Mouse (Mus musculus): ENCODE results near the gene Mycbpap. TPM values are rescaled to one million over a fixed set of nuclear protein-coding genes. Genes with fewer than 3 reads are reported as not detected.

Mycbpap gene
- total and polyA plus RNA-seq, 3 experiments = 0.08 to 3.1 (median 1.1) TPM

DNA sequence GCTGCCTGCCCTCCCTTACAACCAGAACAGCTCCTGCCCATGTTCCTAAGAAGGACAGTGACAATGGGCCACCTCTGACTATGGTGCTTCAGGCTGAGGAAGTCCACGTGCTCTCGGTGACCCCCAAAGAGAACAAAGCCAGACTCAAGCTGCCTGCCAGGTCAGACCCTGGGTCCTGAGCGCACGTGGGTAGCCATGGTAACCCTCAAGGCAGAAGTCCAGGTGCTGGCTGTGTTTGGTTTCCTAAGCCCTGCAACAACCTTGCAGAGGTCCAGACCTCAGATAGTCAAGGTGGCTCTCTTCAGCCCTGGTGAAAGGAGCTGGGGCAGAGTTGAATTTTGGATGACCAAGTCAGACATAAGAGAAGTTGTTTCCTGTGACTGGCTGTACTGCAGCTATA, 31.8 kb downstream of the Mycbpap start:
- no peak overlapping the region for H3K4me2 ChIP-seq (ENCODE audit: insufficient read depth, low read depth, poor library complexity, severe bottlenecking)
- DNase-seq (ENCODE audit: extremely low read depth) = no peak
- H3K27ac ChIP-seq (ENCODE audit: insufficient read depth, low read depth) = no peak overlapping the region
- no peaks in the 10 kb centered on the region for H3K36me3 ChIP-seq (replicated peaks in 1 of 2; ENCODE audit: control insufficient read depth in 1 of 2, insufficient read depth in 1 of 2, low read length in 1 of 2)
- in situ Hi-C loops (cut with MboI; ENCODE audit: low pct_ligation_motif_present, low pct_unique_long_range_greater_than_20kb, low sequenced_read_pairs) = loop anchor here (10.0 kb wide), 1 partner anchor 355 kb away; no protein-coding TSS in a partner anchor
- no peak overlapping the region for H3K4me3 ChIP-seq (replicated peaks in 1 of 3; ENCODE audit: low read depth in 2 of 3, low read length in 2 of 3, poor library complexity in 1 of 3)
- H3K27me3 ChIP-seq (replicated peaks) = peaks cover 95% of the 10 kb centered on the region
- peaks cover 9 to 14% of the 10 kb centered on the region in 2 experiments for H3K4me1 ChIP-seq (ENCODE audit: control insufficient read depth in 1 of 2, insufficient read depth in 2 of 2)
- no peak for TF ChIP-seq KAT2A (IDR thresholded peaks at IDR 0.05; ENCODE audit: insufficient replicate concordance, low read length)
- no peak for TF ChIP-seq NRF1 (IDR thresholded peaks at IDR 0.05; ENCODE audit: low read depth, low read length)
- no peak for TF ChIP-seq MYC (IDR thresholded peaks at IDR 0.05; ENCODE audit: low read depth, low read length)
- TF ChIP-seq POLR2AphosphoS2 (IDR thresholded peaks at IDR 0.05; ENCODE audit: low read depth, low read length) = no peak
- no peak for TF ChIP-seq UBTF (IDR thresholded peaks at IDR 0.05; ENCODE audit: low read depth, low read length)
- TF ChIP-seq JUN (IDR thresholded peaks at IDR 0.05; ENCODE audit: insufficient read depth, low read depth, low read length) = no peak
- TF ChIP-seq ZNF384 (IDR thresholded peaks at IDR 0.05; ENCODE audit: low read depth, low read length) = no peak
- H3K9me3 ChIP-seq (replicated peaks; ENCODE audit: low read length) = no peaks in the 10 kb centered on the region
- no peaks in the 10 kb centered on the region for H3K79me2 ChIP-seq (replicated peaks; ENCODE audit: control insufficient read depth, extremely low read depth, insufficient read depth, poor library complexity, severe bottlenecking)
- H3K9ac ChIP-seq (ENCODE audit: insufficient read depth, low read depth) = no peak overlapping the region
- dilution Hi-C loops (cut with MboI; ENCODE audit: extremely low pct_ligation_motif_present, extremely low pct_unique_long_range_greater_than_20kb, low sequenced_read_pairs) = no loop called here

DNA sequence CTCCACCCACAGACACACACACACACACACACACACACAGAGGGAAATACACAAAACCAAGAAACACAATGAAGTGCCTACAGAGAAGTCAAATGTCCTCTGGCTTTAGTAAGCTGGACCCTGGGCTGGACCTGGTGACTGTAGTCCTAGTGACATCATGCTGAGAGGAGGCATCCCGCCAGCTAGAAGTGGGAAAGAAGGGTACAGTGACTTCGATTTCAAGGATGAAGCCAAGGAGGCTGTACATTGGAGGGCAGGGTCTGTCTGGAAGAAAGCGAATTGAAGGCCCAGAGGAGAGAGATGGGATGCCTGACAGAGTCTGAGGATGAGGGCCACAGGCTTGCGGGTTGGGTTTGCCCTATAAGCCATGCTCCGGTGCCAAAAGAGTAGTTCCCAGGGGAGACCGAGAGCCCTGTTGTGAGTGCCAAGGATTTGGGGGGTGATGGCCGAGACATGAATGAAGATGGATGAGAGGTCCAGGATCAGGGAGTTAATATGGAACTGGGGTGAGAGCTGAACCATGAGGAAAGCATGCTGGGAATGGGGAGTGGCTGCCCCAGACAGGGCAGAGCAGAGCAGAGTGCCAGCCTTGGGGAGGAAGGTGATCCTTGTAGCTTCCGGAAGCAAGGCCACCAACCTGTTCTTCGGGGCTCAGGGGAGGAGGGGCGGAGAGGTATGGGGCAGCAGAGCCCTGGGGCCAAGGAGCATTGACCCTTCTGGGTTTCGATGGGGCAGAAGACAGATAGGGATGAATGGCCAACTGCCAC, 32.6 kb downstream of the Mycbpap start:
- in situ Hi-C loops (cut with MboI; ENCODE audit: low pct_ligation_motif_present, low pct_unique_long_range_greater_than_20kb, low sequenced_read_pairs) (loop anchor here (10.0 kb wide), 1 partner anchor 354 kb away; no protein-coding TSS in a partner anchor), dilution Hi-C loops (cut with MboI; ENCODE audit: extremely low pct_ligation_motif_present, extremely low pct_unique_long_range_greater_than_20kb, low sequenced_read_pairs) (no loop called here)
- no peak overlapping the region for H3K9ac ChIP-seq (ENCODE audit: insufficient read depth, low read depth)
- no peaks in the 10 kb centered on the region for H3K79me2 ChIP-seq (replicated peaks; ENCODE audit: control insufficient read depth, extremely low read depth, insufficient read depth, poor library complexity, severe bottlenecking)
- no peak overlapping the region for H3K4me3 ChIP-seq (replicated peaks in 1 of 3; ENCODE audit: low read depth in 2 of 3, low read length in 2 of 3, poor library complexity in 1 of 3)
- H3K4me1 ChIP-seq (ENCODE audit: control insufficient read depth in 1 of 2, insufficient read depth in 2 of 2) = peaks cover 9 to 14% of the 10 kb centered on the region in 2 experiments
- no peak overlapping the region for H3K4me2 ChIP-seq (ENCODE audit: insufficient read depth, low read depth, poor library complexity, severe bottlenecking)
- H3K36me3 ChIP-seq (replicated peaks in 1 of 2; ENCODE audit: control insufficient read depth in 1 of 2, insufficient read depth in 1 of 2, low read length in 1 of 2) = no peaks in the 10 kb centered on the region
- H3K9me3 ChIP-seq (replicated peaks; ENCODE audit: low read length) = no peaks in the 10 kb centered on the region
- DNase-seq (ENCODE audit: extremely low read depth) = no peak
- H3K27me3 ChIP-seq (replicated peaks) = peaks cover 95% of the 10 kb centered on the region
- TF ChIP-seq MEF2A (IDR thresholded peaks at IDR 0.05; ENCODE audit: borderline replicate concordance, low read depth, low read length) (no peak), EP300 (IDR thresholded peaks at IDR 0.05; ENCODE audit: low read length) (no peak), CTCF (conservative IDR thresholded peaks at IDR 0.05 in 1 of 2, IDR thresholded peaks at IDR 0.05 in 1 of 2; ENCODE audit: low read depth in 2 of 2, low read length in 2 of 2) (no peak), JUND (conservative IDR thresholded peaks at IDR 0.05; ENCODE audit: low read depth, low read length) (no peak), NRF1 (IDR thresholded peaks at IDR 0.05; ENCODE audit: low read depth, low read length) (no peak), KAT2A (IDR thresholded peaks at IDR 0.05; ENCODE audit: insufficient replicate concordance, low read length) (no peak), RAD21 (IDR thresholded peaks at IDR 0.05; ENCODE audit: low read depth, low read length) (no peak), TCF12 (IDR thresholded peaks at IDR 0.05; ENCODE audit: low read depth, low read length) (no peak)
- no peak overlapping the region for H3K27ac ChIP-seq (ENCODE audit: insufficient read depth, low read depth)

Measured in CH12.LX (cell line).